Mouse (Mus musculus): Measurements from ENCODE around the gene Bmp6. TPM values are rescaled to one million over a fixed set of nuclear protein-coding genes. Genes with fewer than 3 reads are reported as not detected.
A peak's percentile ranks its signal among the peaks of the same experiment; 100 is the strongest.

Bmp6 gene
- polyA plus RNA-seq, 1 experiment, result 15.6 TPM

- DNase-seq (ENCODE audit: low read depth), result no peak
These were observed 8.7 kb downstream of the Bmp6 start for GRCm38 (mm10) chr13:38353420-38354255.

- DNase-seq (ENCODE audit: low read depth), result no peak
These were observed 9.4 kb downstream of the Bmp6 start for GRCm38 (mm10) chr13:38354284-38354683.

GRCm38 (mm10) chr13:38359045-38359444 lies 14.1 kb downstream of the Bmp6 start:
- DNase-seq (ENCODE audit: low read depth), result no peak

- no peak for DNase-seq (ENCODE audit: low read depth)
These were observed 17.8 kb downstream of the Bmp6 start for GRCm38 (mm10) chr13:38362751-38363150.

GRCm38 (mm10) chr13:38363869-38364268 lies 19.0 kb downstream of the Bmp6 start:
- DNase-seq (ENCODE audit: low read depth), result no peak

GRCm38 (mm10) chr13:38369624-38370023 lies 24.7 kb downstream of the Bmp6 start:
- DNase-seq (ENCODE audit: low read depth), result no peak

- DNase-seq (ENCODE audit: low read depth), result no peak
These were observed 31.2 kb downstream of the Bmp6 start for GRCm38 (mm10) chr13:38376071-38376470.

GRCm38 (mm10) chr13:38377355-38377754 lies 32.4 kb downstream of the Bmp6 start:
- DNase-seq (ENCODE audit: low read depth), result no peak

GRCm38 (mm10) chr13:38379806-38380205 lies 34.9 kb downstream of the Bmp6 start:
- DNase-seq (ENCODE audit: low read depth), result no peak

- no peak for DNase-seq (ENCODE audit: low read depth)
These were observed 41.2 kb downstream of the Bmp6 start for GRCm38 (mm10) chr13:38386035-38386559.

GRCm38 (mm10) chr13:38387453-38388040 lies 42.6 kb downstream of the Bmp6 start:
- DNase-seq (ENCODE audit: low read depth), result no peak

GRCm38 (mm10) chr13:38393444-38393843 lies 48.5 kb downstream of the Bmp6 start:
- no peak for DNase-seq (ENCODE audit: low read depth)

- DNase-seq (ENCODE audit: low read depth), result no peak
These were observed 50.1 kb downstream of the Bmp6 start for GRCm38 (mm10) chr13:38395026-38395425.

- no peak for DNase-seq (ENCODE audit: low read depth)
These were observed 52.2 kb downstream of the Bmp6 start for GRCm38 (mm10) chr13:38397007-38397545.

- DNase-seq (ENCODE audit: low read depth), result no peak
These were observed 53.8 kb downstream of the Bmp6 start for GRCm38 (mm10) chr13:38398658-38399057.

GRCm38 (mm10) chr13:38400662-38401061 lies 55.8 kb downstream of the Bmp6 start:
- DNase-seq (ENCODE audit: low read depth), result no peak

- no peak for DNase-seq (ENCODE audit: low read depth)
These were observed 62.9 kb downstream of the Bmp6 start for GRCm38 (mm10) chr13:38407611-38408315.

- DNase-seq (ENCODE audit: low read depth), result no peak
These were observed 63.7 kb downstream of the Bmp6 start for GRCm38 (mm10) chr13:38408636-38409035.

- peak; percentile 42 for DNase-seq (ENCODE audit: low read depth)
These were observed 65.5 kb downstream of the Bmp6 start for GRCm38 (mm10) chr13:38410322-38410865.

GRCm38 (mm10) chr13:38419781-38420180 lies 74.9 kb downstream of the Bmp6 start:
- no peak for DNase-seq (ENCODE audit: low read depth)

GRCm38 (mm10) chr13:38422491-38422890 lies 77.6 kb downstream of the Bmp6 start:
- no peak for DNase-seq (ENCODE audit: low read depth)

GRCm38 (mm10) chr13:38425294-38425693 lies 80.4 kb downstream of the Bmp6 start:
- no peak for DNase-seq (ENCODE audit: low read depth)
